8 mouse cellular contexts compared by ENCODE assay signal in genomic region chr17:47688608-47689575, GRCm38 (mm10). TPM values are rescaled to one million over a fixed set of nuclear protein-coding genes. Genes with fewer than 3 reads are reported as not detected.
DNase-seq lines count a peak whose midpoint lies in the region; ATAC-seq lines count a peak whose summit lies in the region.

TSS of gene Frs3 (plus strand) at chr17:47689030.

- 1% methylated on average over 55 of the region's 58 CpGs for WGBS in embryonic facial prominence, embryonic 11.5 days
- WGBS in limb, embryonic 15.5 days = under 1% methylated on average over 57 of the region's 58 CpGs
- WGBS in midbrain, embryonic 15.5 days = under 1% methylated on average over 57 of the region's 58 CpGs

- DNase-seq in A20 (ENCODE audit: low read depth, low spot score) = peak; percentile 81
- DNase-seq in adrenal gland, postnatal 14 days = peak; percentile 88
- peak; percentile 76 for DNase-seq in embryonic facial prominence, embryonic 11.5 days (ENCODE audit: low spot score)
- peak; percentile 70 to 75 for DNase-seq in heart, adult 18-20 months
- peak; percentile 59 for DNase-seq in kidney, adult 18-20 months
- DNase-seq in spleen, postnatal 10 days (ENCODE audit: low spot score in 2 of 2) = peak; percentile 43 to 75

- ATAC-seq in embryonic facial prominence, embryonic 11.5 days (replicated peaks; ENCODE audit: insufficient number of reproducible peaks, low FRiP score, low TSS enrichment, low read depth) = peak; percentile 56
- peak; percentile 66 for ATAC-seq in limb, embryonic 15.5 days (ENCODE audit: insufficient number of reproducible peaks, low FRiP score, low TSS enrichment, low read depth)
- peak; percentile 74 for ATAC-seq in midbrain, embryonic 15.5 days (replicated peaks)

- peak within 1 kb of the TSS; percentile 84 for H3K9ac ChIP-seq in embryonic facial prominence, embryonic 11.5 days (replicated peaks; ENCODE audit: low read length)
- H3K9ac ChIP-seq in limb, embryonic 15.5 days = peak within 1 kb of the TSS; percentile 76
- peak within 1 kb of the TSS; percentile 84 for H3K9ac ChIP-seq in midbrain, embryonic 15.5 days

- no peaks in the 10 kb centered on the region for H3K27me3 ChIP-seq in embryonic facial prominence, embryonic 11.5 days (ENCODE audit: control insufficient read depth, insufficient read depth, low read length)
- H3K27me3 ChIP-seq in limb, embryonic 15.5 days = no peaks in the 10 kb centered on the region
- no peaks in the 10 kb centered on the region for H3K27me3 ChIP-seq in midbrain, embryonic 15.5 days (replicated peaks)

- H3K4me1 ChIP-seq in embryonic facial prominence, embryonic 11.5 days (ENCODE audit: control insufficient read depth, insufficient read depth, low read length) = no peaks in the 10 kb centered on the region; the same call in 1 of the 2 replicates
- H3K4me1 ChIP-seq in limb, embryonic 15.5 days = peaks cover 24% of the 10 kb centered on the region
- H3K4me1 ChIP-seq in midbrain, embryonic 15.5 days = peaks cover 27% of the 10 kb centered on the region

- no peaks in the 10 kb centered on the region for H3K9me3 ChIP-seq in embryonic facial prominence, embryonic 11.5 days (replicated peaks; ENCODE audit: control insufficient read depth, low read length)
- H3K9me3 ChIP-seq in limb, embryonic 15.5 days = no peaks in the 10 kb centered on the region
- H3K9me3 ChIP-seq in midbrain, embryonic 15.5 days = no peaks in the 10 kb centered on the region

- peak within 1 kb of the TSS; percentile 97 for H3K4me2 ChIP-seq in embryonic facial prominence, embryonic 11.5 days (ENCODE audit: low read depth, low read length)
- H3K4me2 ChIP-seq in limb, embryonic 15.5 days = peak within 1 kb of the TSS; percentile 95
- peak within 1 kb of the TSS; percentile 93 for H3K4me2 ChIP-seq in midbrain, embryonic 15.5 days

- H3K4me3 ChIP-seq in embryonic facial prominence, embryonic 11.5 days (ENCODE audit: low read depth, low read length) = peak within 1 kb of the TSS; percentile 88
- peak within 1 kb of the TSS; percentile 80 for H3K4me3 ChIP-seq in limb, embryonic 15.5 days
- H3K4me3 ChIP-seq in midbrain, embryonic 15.5 days = peak within 1 kb of the TSS; percentile 77

- H3K27ac ChIP-seq in embryonic facial prominence, embryonic 11.5 days (replicated peaks; ENCODE audit: low read depth, low read length) = peak within 1 kb of the TSS; percentile 22; the same call in 1 of the 2 replicates
- H3K27ac ChIP-seq in limb, embryonic 15.5 days = peak within 1 kb of the TSS; percentile 83
- peak within 1 kb of the TSS; percentile 82 for H3K27ac ChIP-seq in midbrain, embryonic 15.5 days

- H3K36me3 ChIP-seq in embryonic facial prominence, embryonic 11.5 days (replicated peaks; ENCODE audit: control insufficient read depth, insufficient read depth, low read depth, low read length) = no peaks in the 10 kb centered on the region
- peaks cover 21% of the 10 kb centered on the region for H3K36me3 ChIP-seq in limb, embryonic 15.5 days
- no peaks in the 10 kb centered on the region; the same call in none of the 2 replicates for H3K36me3 ChIP-seq in midbrain, embryonic 15.5 days (replicated peaks)

RNA-seq across cellular contexts. Expression of gene Frs3, which starts in this region (rescaled TPM):
- 3.8 and 4.8 TPM in 2 replicates for total RNA-seq in adrenal gland, postnatal 14 days (2021)
- 3.5 and 3.6 TPM in 2 replicates for polyA plus RNA-seq in embryonic facial prominence, embryonic 11.5 days (2014; fragmentation: Nextera tagmentation; extraction: Ambion mirVana)
- 1 to 10 TPM; 4.6 to 5.4 TPM for total RNA-seq in heart, adult 18-20 months (2021)
- polyA plus RNA-seq in limb, embryonic 15.5 days (2015; fragmentation: Nextera tagmentation; extraction: Ambion mirVana) = 4.1 and 4.4 TPM in 2 replicates
- polyA plus RNA-seq in midbrain, embryonic 15.5 days (2015; fragmentation: Nextera tagmentation; extraction: Ambion mirVana) = 46.7 and 49.0 TPM in 2 replicates

Comparison
In these comparisons a context has a peak if more than half of its experiments do, and no peak if none do; other contexts are left out.
1. Peak in every context shown above with its lines: DNase-seq, ATAC-seq, H3K4me3 ChIP-seq and H3K27ac ChIP-seq.
2. H3K27ac ChIP-seq: peak in every context shown above with its lines; median percentile 83 in limb, embryonic 15.5 days; 82 in midbrain, embryonic 15.5 days; 22 in embryonic facial prominence, embryonic 11.5 days.